Mouse (Mus musculus) effector memory CD4-positive, alpha-beta T cell, adult 5 months (primary cell): ENCODE results near the gene Olfr1224-ps1. TPM values are rescaled to one million over a fixed set of nuclear protein-coding genes. Genes with fewer than 3 reads are reported as not detected.

ENCODE experiments used
- polyA plus RNA-seq: library from polyadenylated mRNA; unstranded; fragments of 100-300 nt; shearing (Covaris generic); gene quantifications from one replicate; pipeline ENCODE4 v1.2.1, GENCODE M21; 2017

Gene Olfr1224-ps1
- polyA plus RNA-seq: not detected

DNA sequence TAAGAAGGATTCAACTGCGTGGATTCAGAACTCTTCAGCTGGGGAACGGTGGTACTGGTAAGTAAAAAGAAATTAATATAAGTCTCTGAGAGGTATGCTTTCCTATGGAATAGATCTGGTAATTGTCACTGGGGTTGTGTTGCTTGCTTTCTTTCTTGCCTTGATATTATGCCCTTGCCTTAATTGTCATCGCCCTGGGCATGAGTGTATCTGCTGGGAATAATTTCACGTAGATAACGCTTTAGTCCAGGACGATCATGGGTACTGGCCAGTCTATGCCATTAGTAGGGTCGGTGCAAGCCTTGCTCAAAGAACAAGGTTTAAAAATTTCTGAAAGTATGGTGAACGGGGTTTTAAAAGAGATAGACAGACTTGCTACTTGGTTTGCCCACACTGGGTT is at the start of gene Olfr1224-ps1:
Gene Olfr1224-ps1 (minus strand): TSS at position 101 of the 400 bp plus-strand sequence.

DNA sequence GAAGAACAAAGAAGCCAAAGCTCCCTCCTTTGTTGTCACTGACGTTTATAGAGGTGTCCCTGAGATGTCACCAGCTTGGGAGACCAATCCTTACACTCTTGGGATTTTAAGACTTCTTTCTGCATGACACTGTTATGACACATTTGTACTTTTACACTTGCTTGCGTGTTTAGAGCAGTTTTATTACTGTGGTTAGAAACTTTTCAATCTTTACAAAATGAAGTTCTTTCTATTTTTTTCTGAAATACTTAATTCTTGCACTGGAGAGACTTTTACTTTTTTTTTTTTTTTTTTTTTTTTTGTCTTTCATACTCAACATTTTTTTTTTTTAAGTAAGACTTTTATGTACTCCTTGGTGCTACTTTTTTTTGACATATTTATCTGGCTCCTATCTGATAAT is 36.1 kb upstream of the Olfr1224-ps1 start, which contains the start of gene Olfr1226:
Gene Olfr1226 (minus strand): TSS at position 101 of the 400 bp plus-strand sequence.

GRCm38 (mm10) chr2:89174569-89174968 is 10.7 kb upstream of the Olfr1224-ps1 start, which contains the start of gene Olfr1225:
TSS of gene Olfr1225 (minus strand) at chr2:89174669.

GRCm38 (mm10) chr2:89151460-89151859 is 12.4 kb downstream of the Olfr1224-ps1 start, which contains the start of gene Olfr1223:
TSS of gene Olfr1223 (minus strand) at chr2:89151560.

DNA sequence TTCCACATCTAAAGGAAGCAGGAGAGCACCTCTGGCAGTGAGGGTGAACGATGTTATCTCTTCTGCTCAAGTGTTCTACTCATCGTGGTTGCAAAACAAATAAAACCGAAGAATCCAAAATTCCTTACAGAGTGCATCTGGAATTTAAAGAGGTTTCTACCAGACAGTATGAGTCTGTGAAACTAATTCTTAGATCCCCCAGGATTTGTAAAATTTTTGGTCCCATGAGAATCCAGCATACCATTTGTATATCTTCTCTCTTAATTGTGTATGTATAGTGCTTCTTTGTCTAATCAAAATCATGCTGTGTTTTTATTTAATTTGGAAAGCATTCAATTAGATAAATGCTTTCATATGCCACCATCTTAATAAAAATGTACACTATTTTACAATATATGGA is 30.9 kb downstream of the Olfr1224-ps1 start, which contains the start of gene Olfr1222:
Gene Olfr1222 (minus strand): TSS at position 101 of the 400 bp plus-strand sequence.

GRCm38 (mm10) chr2:89117183-89117582 is 46.7 kb downstream of the Olfr1224-ps1 start, which contains the start of gene Olfr1221:
TSS of gene Olfr1221 (minus strand) at chr2:89117283.

DNA sequence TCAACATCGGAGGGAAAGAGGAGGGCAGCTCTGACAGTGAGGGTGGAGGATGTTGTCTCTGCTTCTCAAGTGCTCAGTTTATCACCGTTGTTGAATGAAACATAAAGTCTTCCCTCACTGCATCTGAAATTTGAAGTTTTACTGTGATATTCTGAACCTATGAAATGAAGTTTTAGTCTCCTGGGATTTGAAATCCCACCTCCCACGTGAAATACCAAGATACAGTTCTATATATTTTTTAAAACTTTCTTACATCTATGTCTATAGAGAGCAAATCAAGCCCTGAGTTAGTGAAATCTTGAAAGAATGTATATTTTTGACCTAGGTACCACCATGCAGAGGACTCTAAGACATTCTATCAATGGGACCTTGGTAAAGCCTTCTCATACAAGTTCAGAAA is 57.2 kb downstream of the Olfr1224-ps1 start, which contains the start of gene Olfr1220:
Gene Olfr1220 (minus strand): TSS at position 101 of the 400 bp plus-strand sequence.

Other genes starting within 250 kb of the Olfr1224-ps1 start
- gene Olfr1209, start 248.9 kb downstream of the Olfr1224-ps1 start, polyA plus RNA-seq: not detected
- not detected for gene Olfr1211, start 226.0 kb downstream of the Olfr1224-ps1 start, polyA plus RNA-seq
- gene Olfr1212, start 210.1 kb downstream of the Olfr1224-ps1 start, polyA plus RNA-seq: not detected
- not detected for gene Gm13762, start 183.8 kb downstream of the Olfr1224-ps1 start, polyA plus RNA-seq
- not detected for gene Olfr1214, start 171.4 kb downstream of the Olfr1224-ps1 start, polyA plus RNA-seq
- gene Olfr1215, start 157.1 kb downstream of the Olfr1224-ps1 start, polyA plus RNA-seq: 0.19 TPM
- gene Olfr1216, start 145.8 kb downstream of the Olfr1224-ps1 start, polyA plus RNA-seq: not detected
- gene Olfr1217, start 132.0 kb downstream of the Olfr1224-ps1 start, polyA plus RNA-seq: not detected
- not detected for gene Olfr1218, start 102.9 kb downstream of the Olfr1224-ps1 start, polyA plus RNA-seq
- not detected for gene Olfr1219, start 80.6 kb downstream of the Olfr1224-ps1 start, polyA plus RNA-seq
- 0.09 TPM for gene Olfr1220, start 57.3 kb downstream of the Olfr1224-ps1 start, polyA plus RNA-seq
- gene Olfr1221, start 46.8 kb downstream of the Olfr1224-ps1 start, polyA plus RNA-seq: not detected
- gene Olfr1222, start 31.0 kb downstream of the Olfr1224-ps1 start, polyA plus RNA-seq: not detected
- not detected for gene Olfr1223, start 12.5 kb downstream of the Olfr1224-ps1 start, polyA plus RNA-seq
- not detected for gene Olfr1225, start 10.6 kb upstream of the Olfr1224-ps1 start, polyA plus RNA-seq
- not detected for gene Olfr1226, start 36.0 kb upstream of the Olfr1224-ps1 start, polyA plus RNA-seq
- gene Olfr1228, start 90.0 kb upstream of the Olfr1224-ps1 start, polyA plus RNA-seq: not detected
- 0.11 TPM for gene Olfr1229, start 123.9 kb upstream of the Olfr1224-ps1 start, polyA plus RNA-seq
- gene Olfr1230, start 133.2 kb upstream of the Olfr1224-ps1 start, polyA plus RNA-seq: not detected
- not detected for gene Olfr1231, start 143.0 kb upstream of the Olfr1224-ps1 start, polyA plus RNA-seq
- gene Olfr1232, start 165.6 kb upstream of the Olfr1224-ps1 start, polyA plus RNA-seq: not detected
- gene Olfr1233, start 178.3 kb upstream of the Olfr1224-ps1 start, polyA plus RNA-seq: not detected
- not detected for gene Olfr1234, start 200.8 kb upstream of the Olfr1224-ps1 start, polyA plus RNA-seq
- 0.07 TPM for gene Olfr1238, start 245.6 kb upstream of the Olfr1224-ps1 start, polyA plus RNA-seq